Mouse (Mus musculus): ENCODE data around the gene 1700021F07Rik.

1700021F07Rik gene

GRCm38 (mm10) chr2:173563336-173563735 is 41.0 kb downstream of the 1700021F07Rik start:
- peak; percentile 37 for DNase-seq (ENCODE audit: low spot score)

- peak; percentile 26 for DNase-seq (ENCODE audit: low spot score)
Observed at GRCm38 (mm10) chr2:173564179-173564578, 41.8 kb downstream of the 1700021F07Rik start.

Measured in embryo, embryonic 10 days (tissue).